Mouse (Mus musculus) megakaryocyte, embryonic 14.5 days (primary cell): ENCODE measurements around the gene Inhbc.

Experiments
- FLI1 ChIP-seq: IDR thresholded peaks from 2 replicates; pipeline ENCODE4 v1.6.1; 2012; ENCODE audit warnings: low read length, inconsistent platforms, mixed read lengths
- GATA1 ChIP-seq: IDR thresholded peaks from 3 replicates; pipeline ENCODE4 v1.6.1; 2012; ENCODE audit warnings: mixed read lengths, low read length, inconsistent platforms, borderline replicate concordance

DNA sequence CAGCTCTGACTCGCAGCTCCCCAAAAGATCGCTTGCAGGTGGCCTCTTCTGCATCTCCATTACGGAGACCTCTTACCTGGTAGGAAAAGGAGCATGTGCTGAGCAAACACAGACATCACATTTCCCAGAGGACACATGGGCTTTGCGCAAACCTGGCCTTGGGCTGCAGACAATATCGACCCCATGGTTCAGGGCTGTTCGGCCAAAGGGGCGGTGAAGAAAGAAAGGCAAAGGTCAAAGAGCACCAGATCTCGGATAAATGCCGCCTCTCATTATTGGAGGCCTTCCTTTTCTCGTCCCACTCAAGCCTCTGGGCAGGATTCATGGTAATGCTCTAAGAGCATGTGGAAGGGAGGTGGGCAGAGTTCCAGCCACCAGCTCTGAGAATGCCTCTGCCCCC is 14.9 kb downstream of the Inhbc start:
- TF ChIP-seq GATA1 (no peak), FLI1 (no peak)
